In genomic region chr4:49285340-49286196, GRCm38 (mm10) we compare ENCODE assay signal across 9 mouse cellular contexts.
DNase-seq lines count a peak whose midpoint lies in the region; ATAC-seq and TF ChIP-seq lines count a peak whose summit lies in the region.
"Had no signal": no experiment of that assay in that cellular context is flagged by ENCODE, and none has a peak within 500 bp of the region (broad histone marks: within the 10 kb centered on the region; RNA-seq: fewer than 3 reads in every experiment).

No protein-coding gene starts in this region.

- ATAC-seq in frontal cortex, adult (ENCODE audit: low TSS enrichment): peak; percentile 44
- peak; percentile 28; the same call in 1 of the 2 replicates for ATAC-seq in lung, postnatal 0 days
- peak; percentile 83 for ATAC-seq in hindbrain, embryonic 13.5 days (ENCODE audit: low FRiP score)
- peak; percentile 61; the same call in 1 of the 2 replicates for ATAC-seq in neural tube, embryonic 15.5 days (ENCODE audit: low FRiP score)

- no peaks in the 10 kb centered on the region for H3K27me3 ChIP-seq in lung, postnatal 0 days (replicated peaks; ENCODE audit: insufficient read depth, low read length)
- no peaks in the 10 kb centered on the region for H3K27me3 ChIP-seq in hindbrain, embryonic 13.5 days
- no peaks in the 10 kb centered on the region for H3K27me3 ChIP-seq in neural tube, embryonic 15.5 days (replicated peaks)

- no peaks in the 10 kb centered on the region for H3K9me3 ChIP-seq in lung, postnatal 0 days (ENCODE audit: low read length)
- H3K9me3 ChIP-seq in hindbrain, embryonic 13.5 days: no peaks in the 10 kb centered on the region
- no peaks in the 10 kb centered on the region for H3K9me3 ChIP-seq in neural tube, embryonic 15.5 days (replicated peaks)

- TF ChIP-seq CTCF in lung, postnatal 0 days (IDR thresholded peaks at IDR 0.05): no peak

- no peak overlapping the region for H3K4me2 ChIP-seq in lung, postnatal 0 days (replicated peaks; ENCODE audit: low read depth, low read length)
- H3K4me2 ChIP-seq in hindbrain, embryonic 13.5 days: peak overlapping the region; percentile 17; the same call in 1 of the 2 replicates
- H3K4me2 ChIP-seq in neural tube, embryonic 15.5 days: peak overlapping the region; percentile 25
- H3K4me2 ChIP-seq: heart, embryonic 11.5 days had no signal

- no peaks in the 10 kb centered on the region for H3K4me1 ChIP-seq in lung, postnatal 0 days (ENCODE audit: insufficient read depth, low read depth, low read length)
- H3K4me1 ChIP-seq in hindbrain, embryonic 13.5 days (replicated peaks): peaks cover 18% of the 10 kb centered on the region
- peaks cover 18% of the 10 kb centered on the region for H3K4me1 ChIP-seq in neural tube, embryonic 15.5 days

- H3K9ac ChIP-seq in lung, postnatal 0 days (replicated peaks; ENCODE audit: low read depth): no peak overlapping the region
- H3K9ac ChIP-seq in hindbrain, embryonic 13.5 days: no peak overlapping the region
- no peak overlapping the region for H3K9ac ChIP-seq in neural tube, embryonic 15.5 days (replicated peaks)

- no peak overlapping the region for H3K27ac ChIP-seq in lung, postnatal 0 days (ENCODE audit: low read length)
- H3K27ac ChIP-seq in hindbrain, embryonic 13.5 days: peak overlapping the region; percentile 81
- H3K27ac ChIP-seq in neural tube, embryonic 15.5 days (replicated peaks): peak overlapping the region; percentile 81

- WGBS in lung, postnatal 0 days: 63% methylated on average over 15 of the region's 15 CpGs
- 58% methylated on average over 15 of the region's 15 CpGs for WGBS in hindbrain, embryonic 13.5 days
- 45% methylated on average over 15 of the region's 15 CpGs for WGBS in neural tube, embryonic 15.5 days

- no peak for DNase-seq in frontal cortex, adult 2 months (ENCODE audit: extremely low spot score in 1 of 2, low spot score in 1 of 2)
- no peak for DNase-seq in lung, postnatal 0 days (ENCODE audit: low spot score)
- no peak for DNase-seq in lung, postnatal 14 days
- no peak for DNase-seq in ovary, postnatal 14 days (ENCODE audit: low spot score)
- DNase-seq in adrenal gland, postnatal 4 days (ENCODE audit: low spot score in 2 of 2): no peak

- no peak overlapping the region for H3K4me3 ChIP-seq in lung, postnatal 0 days (ENCODE audit: low read depth, low read length)
- H3K4me3 ChIP-seq in hindbrain, embryonic 13.5 days: no peak overlapping the region
- no peak overlapping the region for H3K4me3 ChIP-seq in neural tube, embryonic 15.5 days (replicated peaks)

- no peaks in the 10 kb centered on the region for H3K36me3 ChIP-seq in lung, postnatal 0 days (ENCODE audit: insufficient read depth, low read length)
- H3K36me3 ChIP-seq in hindbrain, embryonic 13.5 days: no peaks in the 10 kb centered on the region
- H3K36me3 ChIP-seq in neural tube, embryonic 15.5 days: no peaks in the 10 kb centered on the region

- no peak for TF ChIP-seq EP300 in lung, postnatal 0 days (IDR thresholded peaks at IDR 0.05)

Comparison
In these comparisons a context has a peak if more than half of its experiments do, and no peak if none do; other contexts are left out.
1. ATAC-seq: peak in every context shown above with its lines; median percentile 83 in hindbrain, embryonic 13.5 days; 61 in neural tube, embryonic 15.5 days; 44 in frontal cortex, adult; 28 in lung, postnatal 0 days.